Mouse (Mus musculus) heart, adult 2 months (tissue): ENCODE measurements around the gene Tmem254a. TPM values are rescaled to one million over a fixed set of nuclear protein-coding genes. Genes with fewer than 3 reads are reported as not detected.
"Not testable (repeated sequence)": the region's sequence is repeated elsewhere in the genome, so short reads cannot be mapped to it uniquely, and the experiment has no call there.

Experiments
- DNase-seq, 2 experiments: peaks; one replicate each; pipeline ENCODE4 v3.0.0; 2021
- H3K27ac ChIP-seq: fragments of 200-600 bp; 2 replicates; pipeline ENCODE4 v1.8.1; 2022
- H3K27me3 ChIP-seq: fragments of 200-500 bp; 2 replicates; pipeline ENCODE4 v1.6.1; 2012; ENCODE audit warnings: mild to moderate bottlenecking, low read length, inconsistent platforms, mixed read lengths; ENCODE audit not compliant: control insufficient read depth, insufficient read depth
- H3K36me3 ChIP-seq: fragments of 200-500 bp; 2 replicates; pipeline ENCODE4 v1.6.1; 2012; ENCODE audit warnings: low read length, inconsistent platforms; ENCODE audit not compliant: control insufficient read depth, insufficient read depth
- H3K4me1 ChIP-seq: fragments of 200-500 bp; 2 replicates; pipeline ENCODE4 v1.6.1; 2011; ENCODE audit warnings: low read length; ENCODE audit not compliant: control insufficient read depth, insufficient read depth
- H3K4me3 ChIP-seq: fragments of 200-600 bp; 2 replicates; pipeline ENCODE4 v1.8.1; 2022
- H3K79me2 ChIP-seq: fragments of 200-500 bp; replicated peaks from 2 replicates; pipeline ENCODE4 v1.6.1; 2012; ENCODE audit warnings: mild to moderate bottlenecking, inconsistent platforms, low read length, moderate library complexity, mixed read lengths; ENCODE audit not compliant: control insufficient read depth, insufficient read depth
- H3K9ac ChIP-seq: fragments of 200-500 bp; 2 replicates; pipeline ENCODE4 v1.6.1; 2012; ENCODE audit warnings: low read depth, mild to moderate bottlenecking, control low read depth, inconsistent platforms, low read length, mixed read lengths
- WGBS: fragments of 180-500 bp; shearing (Covaris S2); methylation state at CpG from one replicate; pipeline ENCODE4 v1.1.7; 2018; 5-methylcytosine and 5-hydroxymethylcytosine counted together
- intact Hi-C: fragments of 180-260 bp; cut with DNase I; formaldehyde crosslinking; loops from one replicate; pipeline ENCODE4 v1.15.1; 2025
- polyA plus RNA-seq: library from polyadenylated mRNA; depleted of rRNA; stranded (reverse); fragments of >200 nt; gene quantifications from 2 replicates; pipeline ENCODE4 v1.2.3, GENCODE M21; 2012; rRNA removed
- total RNA-seq, 2 experiments: library from RNA; stranded (reverse); gene quantifications; 2 replicates each; pipeline ENCODE4 v1.2.3; 2021

The Tmem254a gene
- total and polyA plus RNA-seq, 3 experiments, result 0.23 to 0.94 (median 0.73) TPM

- H3K9ac ChIP-seq, H3K27ac ChIP-seq, H3K4me3 ChIP-seq, H3K27me3 ChIP-seq, H3K4me1 ChIP-seq, DNase-seq, H3K36me3 ChIP-seq, H3K79me2 ChIP-seq, intact Hi-C loops: not testable (repeated sequence)
- no CpG with 5 or more reads among the region's 10 CpGs for WGBS
These were observed 24.5 kb downstream of the Tmem254a start, which contains the start of gene Plac9a for GRCm38 (mm10) chr14:25903000-25903399. TSS of gene Plac9a (minus strand) at chr14:25903100.

GRCm38 (mm10) chr14:25895686-25896085, 31.8 kb downstream of the Tmem254a start:
- intact Hi-C loops, H3K27me3 ChIP-seq, H3K79me2 ChIP-seq, H3K27ac ChIP-seq, H3K4me3 ChIP-seq, DNase-seq, H3K4me1 ChIP-seq, H3K9ac ChIP-seq, H3K36me3 ChIP-seq: not testable (repeated sequence)
- no CpG with 5 or more reads among the region's 7 CpGs for WGBS

GRCm38 (mm10) chr14:25894566-25894965, 32.9 kb downstream of the Tmem254a start:
- H3K36me3 ChIP-seq, H3K79me2 ChIP-seq, H3K4me1 ChIP-seq, H3K27ac ChIP-seq, H3K9ac ChIP-seq, intact Hi-C loops, DNase-seq, H3K4me3 ChIP-seq, H3K27me3 ChIP-seq: not testable (repeated sequence)
- WGBS, result no CpG with 5 or more reads among the region's 3 CpGs

GRCm38 (mm10) chr14:25885886-25886285, 41.6 kb downstream of the Tmem254a start:
- no CpG with 5 or more reads among the region's 12 CpGs for WGBS
- H3K27me3 ChIP-seq, H3K79me2 ChIP-seq, H3K4me1 ChIP-seq, H3K36me3 ChIP-seq, H3K27ac ChIP-seq, intact Hi-C loops, H3K4me3 ChIP-seq, H3K9ac ChIP-seq, DNase-seq: not testable (repeated sequence)

GRCm38 (mm10) chr14:25881769-25882168, 45.7 kb downstream of the Tmem254a start:
- H3K27ac ChIP-seq, H3K4me3 ChIP-seq, H3K79me2 ChIP-seq, DNase-seq, H3K9ac ChIP-seq, H3K27me3 ChIP-seq, H3K4me1 ChIP-seq, intact Hi-C loops, H3K36me3 ChIP-seq: not testable (repeated sequence)
- WGBS, result no CpG with 5 or more reads among the region's 9 CpGs

GRCm38 (mm10) chr14:25876640-25877039, 50.8 kb downstream of the Tmem254a start:
- intact Hi-C loops, H3K27me3 ChIP-seq, H3K36me3 ChIP-seq, H3K9ac ChIP-seq, DNase-seq, H3K4me3 ChIP-seq, H3K27ac ChIP-seq, H3K79me2 ChIP-seq: not testable (repeated sequence)
- no CpG with 5 or more reads among the region's 7 CpGs for WGBS
- H3K4me1 ChIP-seq, result peaks cover 11% of the 10 kb centered on the region

Other genes starting within 250 kb of the Tmem254a start
- gene Ppif, start 233.5 kb downstream of the Tmem254a start, total RNA-seq, result 100 to 1,000 TPM; 244 to 288 TPM
- 487 and 529 TPM in 2 replicates for gene Ppif, start 233.5 kb downstream of the Tmem254a start, polyA plus RNA-seq
- gene Zcchc24, start 158.6 kb downstream of the Tmem254a start, total RNA-seq, result 10 to 100 TPM; 33.5 TPM
- gene Zcchc24, start 158.6 kb downstream of the Tmem254a start, polyA plus RNA-seq, result 27.3 and 39.4 TPM in 2 replicates
- 10 to 100 TPM; 77.9 to 82.4 TPM for gene Anxa11, start 85.5 kb downstream of the Tmem254a start, total RNA-seq
- gene Anxa11, start 85.5 kb downstream of the Tmem254a start, polyA plus RNA-seq, result 74.0 and 90.3 TPM in 2 replicates
- gene Plac9a, start 24.6 kb downstream of the Tmem254a start, total RNA-seq, result 1 to 10 TPM; 1.6 to 3.4 TPM
- gene Plac9a, start 24.6 kb downstream of the Tmem254a start, polyA plus RNA-seq, result 4.1 and 7.6 TPM in 2 replicates
- gene Cphx1, start 10.6 kb upstream of the Tmem254a start, total RNA-seq, result not detected
- gene Cphx1, start 10.6 kb upstream of the Tmem254a start, polyA plus RNA-seq, result not detected in 2 replicates
- not detected for gene Duxbl1, start 50.9 kb upstream of the Tmem254a start, total RNA-seq
- gene Duxbl1, start 50.9 kb upstream of the Tmem254a start, polyA plus RNA-seq, result 0.23 TPM in 1 of 2 replicates, not detected in the other
- 10 to 100 TPM; 15.9 to 20.6 TPM for gene Gm9780, start 115.0 kb upstream of the Tmem254a start, total RNA-seq
- 62.6 and 76.8 TPM in 2 replicates for gene Gm9780, start 115.0 kb upstream of the Tmem254a start, polyA plus RNA-seq
- gene Tmem254c, start 139.7 kb upstream of the Tmem254a start, total RNA-seq, result 1 to 10 TPM; 4.6 to 5.1 TPM
- not detected in 2 replicates for gene Tmem254c, start 139.7 kb upstream of the Tmem254a start, polyA plus RNA-seq
- gene Cphx2, start 153.8 kb upstream of the Tmem254a start, total RNA-seq, result not detected
- gene Cphx2, start 153.8 kb upstream of the Tmem254a start, polyA plus RNA-seq, result not detected in 2 replicates
- gene Cphx3, start 154.6 kb upstream of the Tmem254a start, total RNA-seq, result not detected
- not detected in 2 replicates for gene Cphx3, start 154.6 kb upstream of the Tmem254a start, polyA plus RNA-seq
- not detected for gene Duxbl2, start 190.7 kb upstream of the Tmem254a start, total RNA-seq
- gene Duxbl2, start 190.7 kb upstream of the Tmem254a start, polyA plus RNA-seq, result 0.27 TPM in 1 of 2 replicates, not detected in the other